Mouse (Mus musculus) naive thymus-derived CD4-positive, alpha-beta T cell, adult 2 months (primary cell): Measurements from ENCODE around the gene Sox21.
A peak's percentile ranks its signal among the peaks of the same experiment; 100 is the strongest.

Source experiments
- DNase-seq: peaks from one replicate; pipeline ENCODE4 v3.0.0-alpha.2; 2011; ENCODE audit warnings: low read depth

The Sox21 gene

GRCm38 (mm10) chr14:118225061-118225743 lies 11.6 kb downstream of the Sox21 start:
- no peak for DNase-seq

- DNase-seq: no peak
Measured at GRCm38 (mm10) chr14:118220885-118221284, 15.9 kb downstream of the Sox21 start.

DNA sequence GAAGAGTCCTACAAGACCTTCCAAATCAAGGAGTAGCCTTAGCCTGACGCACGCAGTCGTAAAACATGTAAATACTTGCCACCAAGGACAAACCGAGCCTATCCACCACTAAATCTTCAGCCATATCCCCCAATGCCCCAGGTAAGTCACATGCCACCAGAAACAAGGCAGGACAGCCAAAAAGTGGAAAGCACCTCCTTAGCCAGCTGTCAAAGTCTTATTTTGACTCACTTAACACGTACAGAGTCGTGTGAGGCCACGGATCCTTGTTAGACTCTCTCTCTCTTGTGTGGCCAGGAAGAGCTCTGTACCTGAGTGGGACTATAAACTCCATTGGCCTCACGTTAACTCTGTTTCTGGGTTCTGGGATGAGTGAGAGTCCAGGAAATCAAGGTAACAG lies 20.0 kb downstream of the Sox21 start:
- DNase-seq: no peak

DNA sequence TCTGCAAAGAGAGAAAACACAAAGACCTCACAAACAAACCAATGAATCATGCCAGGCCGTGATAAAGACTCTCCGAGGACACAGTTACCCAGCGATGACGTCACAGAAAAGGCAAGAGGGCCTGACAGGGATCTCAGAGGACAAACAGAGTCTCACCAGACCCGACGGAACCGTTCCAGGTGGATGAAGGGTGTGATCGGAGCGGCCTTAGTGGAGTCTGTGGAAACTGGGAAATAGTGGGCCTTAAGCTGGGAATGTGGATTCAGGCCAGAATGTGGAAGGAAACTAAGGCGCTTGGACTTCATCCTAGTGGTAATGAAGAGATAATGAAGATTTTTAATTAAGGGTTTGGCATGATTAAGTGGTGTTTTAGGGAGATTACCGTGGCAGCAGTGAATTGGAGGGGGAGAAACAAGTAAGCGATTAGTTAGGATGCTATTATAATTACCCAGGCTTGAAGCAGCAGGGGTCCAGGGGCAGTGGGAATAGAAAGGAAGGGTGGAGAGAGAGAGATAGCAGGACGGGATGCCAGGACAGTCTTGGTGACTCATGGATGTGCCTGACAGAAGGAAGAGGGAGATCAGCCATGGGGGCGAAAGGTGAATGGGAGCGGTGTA lies 24.5 kb downstream of the Sox21 start:
- DNase-seq: no peak

DNA sequence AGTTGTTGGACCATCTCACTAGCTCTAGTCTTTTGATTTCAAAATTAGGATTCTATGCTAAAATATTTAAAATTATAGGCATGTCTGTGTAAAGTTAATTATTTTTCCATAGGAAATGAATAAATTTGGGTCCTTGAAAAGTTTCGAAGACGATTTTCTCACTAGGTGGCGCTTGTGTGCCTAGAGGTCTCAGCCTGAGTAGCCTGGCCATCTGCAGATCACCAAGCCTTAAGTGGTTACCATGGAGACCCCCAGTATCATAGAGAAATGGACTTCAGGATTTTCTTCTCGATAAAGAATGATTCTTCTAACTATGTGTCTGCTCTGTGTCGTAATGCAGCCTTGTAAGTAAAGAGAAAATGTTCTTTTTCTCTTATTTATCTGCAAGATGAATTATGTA lies 27.2 kb downstream of the Sox21 start:
- no peak for DNase-seq

DNA sequence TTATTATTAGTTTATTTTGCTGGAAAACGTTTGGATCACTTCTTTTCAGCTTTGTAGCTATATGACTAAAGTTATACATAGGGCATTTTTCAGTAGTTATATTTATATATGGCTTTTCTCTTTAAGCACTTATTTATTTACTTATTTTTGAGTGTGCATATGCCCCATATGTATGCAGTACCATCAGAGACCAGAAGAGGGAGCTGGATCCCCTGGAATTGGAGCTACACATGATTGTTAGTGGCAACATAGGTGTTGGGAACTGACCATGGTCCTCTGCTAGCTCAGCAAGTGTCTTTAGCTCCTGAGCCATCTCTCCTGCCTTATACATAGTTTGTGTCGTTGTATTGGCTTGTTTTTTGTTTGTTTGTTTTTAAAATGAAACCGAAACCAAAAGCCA lies 29.5 kb downstream of the Sox21 start:
- DNase-seq: no peak

DNA sequence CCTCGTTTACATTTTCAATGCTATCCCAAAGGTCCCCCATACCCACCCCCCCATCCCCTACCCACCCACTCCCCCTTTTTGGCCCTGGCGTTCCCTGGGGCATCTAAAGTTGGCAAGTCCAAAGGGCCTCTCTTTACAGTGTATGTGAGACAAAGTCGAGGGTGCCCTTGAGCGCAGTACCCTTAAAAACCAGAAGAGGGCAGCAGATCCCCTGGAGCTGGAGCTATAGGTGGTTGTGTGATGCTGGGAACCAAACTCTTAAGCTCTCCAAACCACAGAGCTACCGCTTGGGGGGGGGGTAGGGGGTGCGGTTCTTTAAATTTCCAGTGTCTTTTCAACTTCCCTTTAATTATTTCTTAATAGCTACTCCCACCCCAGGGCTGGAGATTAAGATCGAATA lies 33.8 kb downstream of the Sox21 start:
- peak; percentile 63 for DNase-seq

- no peak for DNase-seq
Measured at GRCm38 (mm10) chr14:118202006-118202405, 34.8 kb downstream of the Sox21 start.

- DNase-seq: no peak
Measured at GRCm38 (mm10) chr14:118200731-118201130, 36.1 kb downstream of the Sox21 start.

DNA sequence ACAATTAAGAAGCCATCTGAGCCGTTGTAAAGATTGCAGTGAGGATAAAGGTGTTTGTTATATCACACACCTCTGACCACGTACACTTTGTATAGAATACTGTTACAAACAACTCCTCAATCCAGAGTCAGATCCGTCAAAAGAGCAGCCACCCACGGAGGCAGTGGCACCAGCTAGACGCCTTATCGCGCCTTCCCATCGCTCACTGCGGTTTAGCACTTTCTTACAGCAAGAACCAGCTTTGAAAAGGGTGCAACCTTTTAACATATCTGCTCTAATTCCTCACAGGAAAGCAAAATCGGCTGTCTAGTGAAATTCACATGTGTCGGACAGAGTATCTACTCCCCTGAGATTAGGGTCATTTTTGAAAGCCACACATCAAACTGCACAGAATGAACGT lies 39.8 kb downstream of the Sox21 start:
- no peak for DNase-seq

- DNase-seq: no peak
Measured at GRCm38 (mm10) chr14:118194219-118194914, 42.5 kb downstream of the Sox21 start.

DNA sequence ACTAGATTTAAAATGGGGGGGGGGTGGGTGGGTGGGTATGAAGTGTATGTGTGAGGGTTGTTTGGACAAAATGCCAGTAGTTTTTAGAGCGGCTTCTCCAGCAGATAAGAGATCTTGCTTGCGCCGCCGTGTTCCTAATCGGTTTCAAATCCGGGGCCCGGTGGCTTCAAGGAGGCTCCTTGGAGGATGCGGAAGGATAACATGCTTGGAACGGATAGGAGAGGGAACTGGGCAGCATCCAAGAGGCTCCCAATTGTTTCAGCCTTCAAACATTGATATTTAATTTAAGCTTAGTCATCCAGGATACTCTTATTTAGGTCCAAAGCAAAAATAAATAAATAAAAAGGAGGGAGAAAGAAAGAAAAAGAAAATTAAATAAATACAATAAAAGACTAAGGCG lies 43.2 kb downstream of the Sox21 start:
- DNase-seq: no peak

DNA sequence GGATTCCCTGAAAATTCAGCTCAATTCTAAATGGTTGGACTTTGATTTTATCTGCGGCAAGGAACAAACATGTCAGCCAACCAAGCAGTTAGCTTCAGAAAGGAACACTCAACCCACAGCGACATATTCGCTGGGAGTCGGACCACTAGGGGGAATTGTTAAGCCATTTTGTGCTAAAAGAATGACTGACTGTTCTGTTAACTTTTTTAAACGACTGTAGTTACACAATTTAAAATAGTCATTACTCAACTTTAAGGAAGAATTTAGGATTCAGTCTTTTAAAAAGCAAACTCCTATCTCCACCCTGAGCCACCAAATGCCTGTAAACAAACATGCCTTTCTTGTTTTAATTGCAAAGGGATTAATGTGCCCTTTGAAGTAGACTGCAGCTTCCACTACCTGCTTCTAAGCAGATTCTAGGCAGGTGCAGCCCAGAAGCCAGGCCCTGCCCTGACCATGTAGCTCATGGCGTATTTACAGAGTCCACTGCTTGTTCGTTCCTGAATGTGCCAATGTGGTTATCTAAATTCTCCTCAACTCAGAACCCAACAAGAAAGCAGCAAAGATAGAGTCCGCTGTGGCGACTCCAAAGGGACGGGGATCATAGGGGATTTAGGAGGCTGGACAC lies 43.7 kb downstream of the Sox21 start:
- no peak for DNase-seq

DNA sequence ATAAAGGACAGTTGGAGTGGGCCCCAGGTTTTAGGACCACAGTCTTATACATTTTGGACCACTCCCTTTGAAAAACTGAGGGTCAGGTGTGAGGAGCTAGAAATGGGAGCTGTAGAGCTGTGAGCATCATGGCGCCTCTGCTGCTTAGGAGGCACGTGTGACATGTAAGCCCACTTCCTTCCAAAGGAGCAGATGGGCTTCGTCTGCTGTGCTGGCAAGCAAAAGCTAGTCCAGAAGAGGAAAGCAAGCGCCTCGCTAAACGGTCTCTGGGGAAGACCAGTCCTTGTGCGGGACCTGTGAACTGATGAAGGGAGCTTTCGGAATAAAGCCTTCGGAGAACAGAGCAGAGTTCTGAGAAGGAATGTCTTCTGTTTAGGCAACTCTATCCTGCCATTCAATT lies 45.4 kb downstream of the Sox21 start:
- DNase-seq: no peak
